Mouse (Mus musculus): ENCODE data around the gene Cap1. TPM values are rescaled to one million over a fixed set of nuclear protein-coding genes. Genes with fewer than 3 reads are reported as not detected.
"Not testable (repeated sequence)": the region's sequence is repeated elsewhere in the genome, so short reads cannot be mapped to it uniquely, and the experiment has no call there.

The Cap1 gene
- polyA plus RNA-seq, 1 experiment from 2014 or later, result 73.9 TPM

- DNase-seq (ENCODE audit: low spot score); H3K4me3 ChIP-seq; H3K27me3 ChIP-seq (replicated peaks; ENCODE audit: low read depth, poor library complexity, severe bottlenecking); H3K36me3 ChIP-seq (replicated peaks); H3K9me3 ChIP-seq; H3K4me1 ChIP-seq; H3K27ac ChIP-seq (replicated peaks): not testable (repeated sequence)
- 22% methylated on average over 10 of the region's 10 CpGs for WGBS
Observed at GRCm38 (mm10) chr4:122820941-122821340, 64.9 kb downstream of the Cap1 start.

- H3K4me1 ChIP-seq, result no peaks in the 10 kb centered on the region
- no peak overlapping the region for H3K4me3 ChIP-seq
- H3K9me3 ChIP-seq, result no peaks in the 10 kb centered on the region
- H3K27ac ChIP-seq (replicated peaks), result no peak overlapping the region
- 78% methylated on average over 1 of the region's 1 CpGs for whole genome bisulfite sequencing
- no peaks in the 10 kb centered on the region for H3K36me3 ChIP-seq (replicated peaks)
- H3K27me3 ChIP-seq (replicated peaks; ENCODE audit: low read depth, poor library complexity, severe bottlenecking), result no peaks in the 10 kb centered on the region
- no peak for DNase-seq (ENCODE audit: low spot score)
Observed at GRCm38 (mm10) chr4:122816202-122816601, 69.7 kb downstream of the Cap1 start.

- DNase-seq (ENCODE audit: low spot score), result no peak
- no peaks in the 10 kb centered on the region for H3K4me1 ChIP-seq
- no peak overlapping the region for H3K4me3 ChIP-seq
- no peaks in the 10 kb centered on the region for H3K27me3 ChIP-seq (replicated peaks; ENCODE audit: low read depth, poor library complexity, severe bottlenecking)
- H3K9me3 ChIP-seq, result no peaks in the 10 kb centered on the region
- 71% methylated on average over 2 of the region's 2 CpGs for WGBS
- no peaks in the 10 kb centered on the region for H3K36me3 ChIP-seq (replicated peaks)
- no peak overlapping the region for H3K27ac ChIP-seq (replicated peaks)
Observed at GRCm38 (mm10) chr4:122811824-122812223, 74.0 kb downstream of the Cap1 start.

DNA sequence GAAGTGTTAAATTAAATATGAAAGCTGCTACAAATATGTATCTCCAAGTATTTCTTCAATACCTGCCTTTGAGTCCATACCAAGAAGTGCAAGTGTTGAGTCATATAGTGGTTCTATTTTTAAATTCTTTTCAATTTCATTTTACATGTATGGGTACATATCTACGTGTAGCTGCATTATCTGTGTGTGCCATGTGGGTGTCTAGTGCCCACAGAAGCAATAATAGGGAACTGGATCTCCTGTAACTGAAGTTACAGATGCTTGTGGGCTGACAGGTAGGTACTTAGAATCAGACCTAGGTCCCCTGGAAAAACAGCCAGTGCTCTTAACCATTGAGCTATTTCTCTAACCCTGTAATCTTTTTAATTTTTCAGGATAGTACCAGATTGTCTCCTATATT, 74.7 kb downstream of the Cap1 start:
- Histone ChIP-seq H3K9me3 (no peaks in the 10 kb centered on the region), H3K4me3 (no peak overlapping the region), H3K4me1 (no peaks in the 10 kb centered on the region), H3K27me3 (replicated peaks; ENCODE audit: low read depth, poor library complexity, severe bottlenecking) (no peaks in the 10 kb centered on the region), H3K27ac (replicated peaks) (no peak overlapping the region), H3K36me3 (replicated peaks) (no peaks in the 10 kb centered on the region)
- WGBS, result 62% methylated on average over 1 of the region's 1 CpGs
- DNase-seq (ENCODE audit: low spot score), result no peak

Other genes with a start within 250 kb of the Cap1 start
- not detected in 2 replicates for gene 9530002B09Rik, start 196.8 kb downstream of the Cap1 start, polyA plus RNA-seq (2016; fragmentation: Nextera tagmentation; extraction: Ambion mirVana)
- 50.6 and 53.4 TPM in 2 replicates for gene Ppt1, start 49.8 kb downstream of the Cap1 start, polyA plus RNA-seq (2016; fragmentation: Nextera tagmentation; extraction: Ambion mirVana)
- 10.1 and 12.9 TPM in 2 replicates for gene Mfsd2a, start 75.1 kb upstream of the Cap1 start, polyA plus RNA-seq (2016; fragmentation: Nextera tagmentation; extraction: Ambion mirVana)
- 33.6 and 43.0 TPM in 2 replicates for gene Mycl, start 109.6 kb upstream of the Cap1 start, polyA plus RNA-seq (2016; fragmentation: Nextera tagmentation; extraction: Ambion mirVana)
- gene Trit1, start 130.5 kb upstream of the Cap1 start, polyA plus RNA-seq (2016; fragmentation: Nextera tagmentation; extraction: Ambion mirVana), result 19.0 and 21.6 TPM in 2 replicates
- 0.29 and 0.39 TPM in 2 replicates for gene Bmp8b, start 219.1 kb upstream of the Cap1 start, polyA plus RNA-seq (2016; fragmentation: Nextera tagmentation; extraction: Ambion mirVana)
- 0.09 and 0.12 TPM in 2 replicates for gene Oxct2b, start 230.2 kb upstream of the Cap1 start, polyA plus RNA-seq (2016; fragmentation: Nextera tagmentation; extraction: Ambion mirVana)